Mouse (Mus musculus): ENCODE measurements around the gene Ndufa13. TPM values are rescaled to one million over a fixed set of nuclear protein-coding genes. Genes with fewer than 3 reads are reported as not detected.

Ndufa13 gene
- polyA plus RNA-seq, 1 experiment from 2014 or later = 164 TPM

DNA sequence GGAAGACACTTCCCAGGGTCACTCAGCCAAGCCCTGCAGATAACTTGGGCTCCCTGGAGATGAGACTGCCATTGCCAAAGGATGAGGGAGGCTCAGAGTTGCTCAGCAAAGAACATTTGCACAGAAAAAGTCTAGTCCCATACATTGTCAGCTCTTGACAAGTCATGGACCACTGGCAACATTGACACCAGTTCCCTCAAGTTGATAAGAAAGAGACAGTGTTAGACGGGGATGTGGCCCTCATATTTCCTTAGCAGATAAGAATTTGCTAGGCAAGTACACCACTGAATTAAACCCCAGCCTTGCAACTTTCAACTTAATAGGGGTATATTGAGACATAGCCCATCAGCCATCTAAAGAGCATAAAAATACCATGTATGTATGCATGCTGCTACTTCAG, 21.6 kb upstream of the Ndufa13 start:
- 83% methylated on average over 1 of the region's 1 CpGs for WGBS
- Histone ChIP-seq H3K4me3 (no peak overlapping the region), H3K36me3 (replicated peaks) (peaks cover 57% of the 10 kb centered on the region)

DNA sequence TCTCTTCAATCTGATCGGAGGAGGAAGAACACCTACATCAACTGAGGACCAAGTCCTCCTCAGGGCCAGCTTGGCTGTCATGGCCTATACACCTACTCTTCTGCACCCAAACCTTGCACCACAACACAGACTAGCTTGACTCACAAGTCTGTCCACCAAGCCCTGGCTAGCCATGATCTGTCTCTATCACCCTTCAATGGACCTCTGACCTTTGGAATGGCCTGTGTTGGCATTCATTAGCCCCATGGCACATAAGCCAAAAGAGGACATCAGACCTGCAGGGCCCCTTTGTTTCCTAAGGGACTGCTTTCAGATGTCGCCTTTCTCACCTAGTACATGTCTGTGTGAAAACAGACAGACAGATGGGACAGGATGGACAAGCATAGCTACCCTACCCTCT, 18.8 kb upstream of the Ndufa13 start:
- Histone ChIP-seq H3K4me3 (peak overlapping the region; percentile 31; the same call in 1 of the 2 replicates), H3K4me1 (peaks cover 25% of the 10 kb centered on the region), H3K27me3 (replicated peaks; ENCODE audit: low read depth, poor library complexity, severe bottlenecking) (no peaks in the 10 kb centered on the region), H3K27ac (replicated peaks) (peak overlapping the region; percentile 84), H3K36me3 (replicated peaks) (peaks cover 50% of the 10 kb centered on the region), H3K9me3 (no peaks in the 10 kb centered on the region)
- WGBS = 91% methylated on average over 2 of the region's 2 CpGs
- no peak for DNase-seq (ENCODE audit: low spot score)

More for the DNA sequence above, 21.6 kb upstream of the Ndufa13 start:
- H3K27me3 ChIP-seq (replicated peaks; ENCODE audit: low read depth, poor library complexity, severe bottlenecking) = no peaks in the 10 kb centered on the region
- peaks cover 25% of the 10 kb centered on the region for H3K4me1 ChIP-seq
- H3K9me3 ChIP-seq = no peaks in the 10 kb centered on the region
- DNase-seq (ENCODE audit: low spot score) = no peak
- no peak overlapping the region for H3K27ac ChIP-seq (replicated peaks)

DNA sequence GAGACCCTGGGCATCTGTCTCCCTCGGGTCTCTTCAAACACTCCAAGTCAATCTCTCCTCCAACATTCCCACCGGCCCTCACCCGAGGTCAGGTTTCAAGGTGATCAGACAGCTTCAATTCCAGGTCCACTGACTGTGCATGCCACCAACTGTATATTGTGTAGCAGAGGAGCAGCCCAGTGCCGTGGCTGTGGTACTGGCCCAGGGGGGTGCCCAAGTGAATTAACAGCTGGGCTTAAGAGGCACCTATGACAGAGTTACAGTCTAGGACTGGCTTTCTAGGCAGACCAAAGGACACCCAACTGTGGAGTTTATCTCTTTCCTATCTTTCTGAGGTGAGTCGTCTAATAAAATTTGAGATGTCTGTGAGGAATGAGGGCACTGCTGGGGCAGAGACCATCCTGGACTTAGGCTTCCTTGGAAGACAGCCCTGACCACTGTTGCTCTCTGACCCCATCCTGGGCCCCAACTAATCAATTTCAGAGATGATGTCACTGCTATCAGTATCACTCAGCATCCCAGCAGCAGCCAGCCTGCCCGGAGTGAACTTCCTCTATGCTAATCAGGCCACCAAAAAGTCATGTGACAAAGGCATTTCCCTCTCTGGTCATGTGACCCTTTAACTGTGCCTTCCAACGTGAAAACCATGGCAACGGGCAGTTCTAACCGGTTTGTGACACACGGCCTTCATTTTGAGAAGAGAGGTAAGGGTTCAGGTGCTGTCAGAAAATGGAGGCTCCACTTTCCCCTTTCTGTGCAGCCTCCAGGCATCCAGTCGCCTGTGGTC, 17.7 kb upstream of the Ndufa13 start:
- Histone ChIP-seq H3K4me1 (peaks cover 25% of the 10 kb centered on the region), H3K4me3 (peak overlapping the region; percentile 31), H3K9me3 (no peaks in the 10 kb centered on the region), H3K36me3 (replicated peaks) (peaks cover 52% of the 10 kb centered on the region), H3K27me3 (replicated peaks; ENCODE audit: low read depth, poor library complexity, severe bottlenecking) (no peaks in the 10 kb centered on the region), H3K27ac (replicated peaks) (peak overlapping the region; percentile 84)
- DNase-seq (ENCODE audit: low spot score) = peak; percentile 84
- WGBS = 46% methylated on average over 11 of the region's 11 CpGs

DNA sequence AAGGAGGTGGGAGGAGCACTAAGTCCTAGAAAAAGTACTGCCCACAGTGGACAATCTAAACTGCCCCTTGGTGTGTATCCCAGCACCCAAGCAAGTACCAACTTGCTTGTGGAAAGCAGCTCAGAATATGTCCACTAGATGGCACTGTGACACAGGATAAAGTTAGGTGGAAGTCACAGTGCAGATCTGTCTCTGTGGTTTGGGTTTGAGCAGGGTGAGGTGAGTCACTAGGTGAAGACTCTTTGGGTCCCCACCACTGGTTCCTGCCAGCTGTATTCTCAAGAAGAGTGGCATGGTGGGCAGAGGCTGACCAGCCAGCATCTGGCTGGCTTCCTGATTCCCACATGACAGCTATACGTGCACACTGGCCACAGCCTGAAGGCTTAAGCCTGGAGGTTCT, 16.7 kb upstream of the Ndufa13 start:
- peaks cover 60% of the 10 kb centered on the region for H3K36me3 ChIP-seq (replicated peaks)

GRCm38 (mm10) chr8:69918506-69918905, 16.1 kb upstream of the Ndufa13 start:
- Histone ChIP-seq H3K4me3 (no peak overlapping the region), H3K27me3 (replicated peaks; ENCODE audit: low read depth, poor library complexity, severe bottlenecking) (no peaks in the 10 kb centered on the region), H3K36me3 (replicated peaks) (peaks cover 60% of the 10 kb centered on the region), H3K27ac (replicated peaks) (no peak overlapping the region), H3K4me1 (peaks cover 25% of the 10 kb centered on the region), H3K9me3 (no peaks in the 10 kb centered on the region)
- DNase-seq (ENCODE audit: low spot score) = no peak

More for the DNA sequence above, 16.7 kb upstream of the Ndufa13 start:
- Histone ChIP-seq H3K27ac (replicated peaks) (no peak overlapping the region), H3K27me3 (replicated peaks; ENCODE audit: low read depth, poor library complexity, severe bottlenecking) (no peaks in the 10 kb centered on the region), H3K4me1 (peaks cover 25% of the 10 kb centered on the region), H3K9me3 (no peaks in the 10 kb centered on the region), H3K4me3 (no peak overlapping the region)
- 59% methylated on average over 1 of the region's 1 CpGs for WGBS
- peak; percentile 74 for DNase-seq (ENCODE audit: low spot score)

DNA sequence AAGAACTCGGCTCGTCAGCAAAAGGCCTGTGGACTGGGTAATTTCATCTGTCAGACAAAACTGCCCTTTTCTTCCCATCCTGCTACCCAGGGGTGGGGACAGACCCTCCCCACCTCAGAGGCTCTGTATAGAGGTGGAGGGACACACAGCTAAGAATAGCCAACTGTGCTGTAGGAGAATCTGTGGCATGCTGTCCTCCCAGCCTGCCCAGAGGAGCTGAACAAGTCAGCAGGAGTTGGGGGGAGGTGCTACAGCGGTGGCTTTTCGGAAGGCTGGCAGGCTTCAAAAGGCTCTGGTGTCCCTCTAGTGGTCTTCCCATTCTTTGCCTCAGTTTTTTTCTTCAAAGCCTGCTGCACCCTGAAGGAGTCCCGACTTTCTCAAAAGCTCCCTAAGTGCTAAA, 13.4 kb upstream of the Ndufa13 start:
- H3K4me1 ChIP-seq = peaks cover 12% of the 10 kb centered on the region
- H3K27ac ChIP-seq (replicated peaks) = no peak overlapping the region
- H3K27me3 ChIP-seq (replicated peaks; ENCODE audit: low read depth, poor library complexity, severe bottlenecking) = no peaks in the 10 kb centered on the region
- H3K9me3 ChIP-seq = no peaks in the 10 kb centered on the region
- 58% methylated on average over 5 of the region's 5 CpGs for WGBS
- no peak for DNase-seq (ENCODE audit: low spot score)
- H3K36me3 ChIP-seq (replicated peaks) = peaks cover 74% of the 10 kb centered on the region
- H3K4me3 ChIP-seq = no peak overlapping the region

GRCm38 (mm10) chr8:69914526-69914925, 12.2 kb upstream of the Ndufa13 start:
- Histone ChIP-seq H3K4me1 (peaks cover under 1% of the 10 kb centered on the region; the same call in 1 of the 2 replicates), H3K27ac (replicated peaks) (no peak overlapping the region), H3K27me3 (replicated peaks; ENCODE audit: low read depth, poor library complexity, severe bottlenecking) (no peaks in the 10 kb centered on the region), H3K4me3 (no peak overlapping the region), H3K36me3 (replicated peaks) (peaks cover 86% of the 10 kb centered on the region), H3K9me3 (no peaks in the 10 kb centered on the region)
- DNase-seq (ENCODE audit: low spot score) = no peak
- WGBS = 87% methylated on average over 4 of the region's 4 CpGs

DNA sequence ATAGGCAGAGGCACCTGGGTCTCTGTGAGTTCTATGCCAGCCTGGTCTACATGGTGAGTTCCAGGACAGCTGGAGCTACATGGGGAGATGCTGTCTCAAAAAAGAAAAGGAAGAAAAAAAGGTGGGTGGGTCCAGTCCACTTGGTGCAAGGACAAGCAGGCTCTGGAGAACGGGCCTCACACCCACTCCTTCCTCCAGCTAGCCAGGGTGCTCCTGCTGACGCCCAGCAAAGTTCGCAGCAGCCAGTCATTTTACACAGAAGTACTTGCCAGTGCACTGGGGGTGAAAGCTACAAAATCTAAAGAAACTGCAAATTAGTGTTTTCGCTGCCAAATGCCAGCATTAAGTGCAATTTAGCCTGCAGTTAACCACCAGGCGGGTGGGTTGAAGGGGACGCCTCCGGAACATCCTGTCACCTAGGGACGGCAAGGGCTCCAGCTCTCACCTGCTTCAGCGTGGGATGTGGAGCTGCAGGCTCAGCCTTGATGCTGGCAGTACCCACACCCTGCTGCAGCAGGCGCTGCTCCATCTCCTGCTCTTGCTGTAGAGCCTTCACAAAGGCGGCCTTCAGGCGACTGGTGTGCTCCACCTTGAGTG, 10.2 kb upstream of the Ndufa13 start:
- 89% methylated on average over 12 of the region's 12 CpGs for WGBS
- H3K4me1 ChIP-seq = no peaks in the 10 kb centered on the region
- H3K27me3 ChIP-seq (replicated peaks; ENCODE audit: low read depth, poor library complexity, severe bottlenecking) = no peaks in the 10 kb centered on the region
- H3K36me3 ChIP-seq (replicated peaks) = peaks cover 100% of the 10 kb centered on the region
- DNase-seq (ENCODE audit: low spot score) = no peak
- no peak overlapping the region for H3K4me3 ChIP-seq
- H3K27ac ChIP-seq (replicated peaks) = no peak overlapping the region
- no peaks in the 10 kb centered on the region for H3K9me3 ChIP-seq

GRCm38 (mm10) chr8:69911917-69912316, 9.6 kb upstream of the Ndufa13 start:
- no peak overlapping the region for H3K4me3 ChIP-seq
- peaks cover 100% of the 10 kb centered on the region for H3K36me3 ChIP-seq (replicated peaks)
- no peak for DNase-seq (ENCODE audit: low spot score)
- no peak overlapping the region for H3K27ac ChIP-seq (replicated peaks)
- no peaks in the 10 kb centered on the region for H3K9me3 ChIP-seq
- no peaks in the 10 kb centered on the region for H3K4me1 ChIP-seq
- H3K27me3 ChIP-seq (replicated peaks; ENCODE audit: low read depth, poor library complexity, severe bottlenecking) = no peaks in the 10 kb centered on the region
- 92% methylated on average over 13 of the region's 13 CpGs for WGBS

DNA sequence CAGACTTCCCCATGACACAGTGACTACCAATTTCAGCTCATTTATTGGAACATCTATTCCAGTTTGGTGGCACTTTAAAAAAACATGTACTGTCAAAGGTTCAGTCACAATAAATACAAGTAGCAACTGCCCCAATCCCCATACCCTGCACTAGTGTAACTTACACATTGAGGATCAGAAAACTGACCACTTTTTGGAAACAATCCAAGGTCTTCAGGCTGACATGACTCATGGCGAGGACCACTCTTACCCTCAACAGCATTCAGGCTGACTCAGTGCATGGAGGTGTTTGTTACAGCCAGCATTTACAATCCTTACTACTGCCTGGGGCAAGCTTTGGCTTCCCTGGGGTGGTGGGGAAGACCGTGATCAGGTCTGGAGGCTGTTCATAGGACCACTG, 4.7 kb upstream of the Ndufa13 start:
- Histone ChIP-seq H3K27ac (replicated peaks) (no peak overlapping the region), H3K9me3 (no peaks in the 10 kb centered on the region), H3K4me1 (peaks cover 23% of the 10 kb centered on the region), H3K4me3 (no peak overlapping the region), H3K27me3 (replicated peaks; ENCODE audit: low read depth, poor library complexity, severe bottlenecking) (no peaks in the 10 kb centered on the region), H3K36me3 (replicated peaks) (peaks cover 52% of the 10 kb centered on the region)
- WGBS = 87% methylated on average over 2 of the region's 2 CpGs
- no peak for DNase-seq (ENCODE audit: low spot score)

GRCm38 (mm10) chr8:69906260-69906659, 3.9 kb upstream of the Ndufa13 start:
- Histone ChIP-seq H3K27me3 (replicated peaks; ENCODE audit: low read depth, poor library complexity, severe bottlenecking) (no peaks in the 10 kb centered on the region), H3K4me3 (no peak overlapping the region), H3K27ac (replicated peaks) (no peak overlapping the region), H3K36me3 (replicated peaks) (peaks cover 43% of the 10 kb centered on the region), H3K4me1 (peaks cover 29% of the 10 kb centered on the region), H3K9me3 (no peaks in the 10 kb centered on the region)
- WGBS = 90% methylated on average over 2 of the region's 2 CpGs
- DNase-seq (ENCODE audit: low spot score) = no peak

GRCm38 (mm10) chr8:69904096-69904495, 1.7 kb upstream of the Ndufa13 start:
- peak overlapping the region; percentile 72 for H3K4me3 ChIP-seq
- peaks cover 40% of the 10 kb centered on the region for H3K4me1 ChIP-seq
- H3K27me3 ChIP-seq (replicated peaks; ENCODE audit: low read depth, poor library complexity, severe bottlenecking) = no peaks in the 10 kb centered on the region
- H3K36me3 ChIP-seq (replicated peaks) = peaks cover 29% of the 10 kb centered on the region
- DNase-seq (ENCODE audit: low spot score) = no peak
- 81% methylated on average over 8 of the region's 8 CpGs for WGBS
- H3K27ac ChIP-seq (replicated peaks) = peak overlapping the region; percentile 19; the same call in 1 of the 2 replicates
- H3K9me3 ChIP-seq = no peaks in the 10 kb centered on the region

DNA sequence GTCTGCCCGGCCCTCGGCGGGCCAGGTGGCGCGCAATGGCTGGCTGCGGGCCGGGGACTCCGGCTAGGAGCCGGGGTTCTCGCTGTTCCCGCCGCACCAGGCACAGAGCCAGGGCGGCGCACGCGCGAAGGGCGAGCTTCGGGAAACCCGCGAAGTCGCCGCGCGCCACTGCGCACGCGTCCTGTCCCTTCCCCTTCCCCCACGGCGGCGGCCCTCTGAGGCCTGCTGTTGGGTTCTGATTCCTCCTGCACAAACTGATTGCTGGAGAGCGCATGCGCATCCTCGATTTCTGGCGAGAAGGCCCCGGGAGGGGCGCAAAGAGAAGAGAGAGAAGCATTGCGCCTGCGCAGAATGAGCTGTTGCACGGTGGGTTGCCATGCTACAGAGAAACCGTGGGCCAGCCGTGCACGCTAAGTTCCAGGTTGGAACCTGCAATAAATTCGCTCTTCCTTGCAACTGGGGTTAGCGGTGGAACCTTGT, 745 bp upstream of the Ndufa13 start:
- Histone ChIP-seq H3K9me3 (no peaks in the 10 kb centered on the region), H3K27me3 (replicated peaks; ENCODE audit: low read depth, poor library complexity, severe bottlenecking) (no peaks in the 10 kb centered on the region), H3K4me3 (peak overlapping the region; percentile 72), H3K4me1 (peaks cover 42% of the 10 kb centered on the region), H3K36me3 (replicated peaks) (peaks cover 29% of the 10 kb centered on the region), H3K27ac (replicated peaks) (peak overlapping the region; percentile 96)
- peak; percentile 100 for DNase-seq (ENCODE audit: low spot score)
- under 1% methylated on average over 45 of the region's 45 CpGs for WGBS
